Mouse (Mus musculus): Measurements from ENCODE around the gene Gm572.

GRCm38 (mm10) chr4:148595916-148596315 is 47.2 kb upstream of the Gm572 start:
- no peak for TF ChIP-seq CTCF (IDR thresholded peaks at IDR 0.05; ENCODE audit: borderline replicate concordance, insufficient read depth, low read depth, low read length)
- no peak for TF ChIP-seq POLR2A (IDR thresholded peaks at IDR 0.05; ENCODE audit: borderline replicate concordance, insufficient read depth, low read length)
